Mouse (Mus musculus): ENCODE measurements at regions not wholly inside any gene's neighbourhood (a gene's known extent, or its start where the extent isn't known, plus 50 kb on each side); places are given as distances from the start of the nearest gene placed in this dataset.

DNA sequence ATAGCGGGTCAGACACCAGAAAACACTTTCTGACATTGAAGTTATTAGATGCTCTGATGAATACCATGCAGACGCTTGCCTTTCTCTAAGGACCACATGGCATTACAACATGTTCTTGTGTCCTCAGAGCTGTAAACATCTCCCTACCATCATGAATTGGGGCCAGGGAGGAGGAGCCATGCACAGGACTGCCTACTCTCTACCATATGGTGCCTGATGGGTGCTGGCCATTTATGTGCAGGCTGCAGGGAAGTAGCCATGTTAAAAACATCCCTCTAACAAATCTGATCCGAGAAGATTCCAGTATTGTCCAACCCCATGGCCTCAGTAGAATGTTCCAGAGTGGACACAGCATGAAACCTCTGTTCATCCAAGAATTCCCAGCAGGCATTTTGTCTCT is 330.1 kb upstream of the Camk1g start:
- no peak for DNase-seq (ENCODE audit: low spot score)

- peak; percentile 10 for DNase-seq (ENCODE audit: low spot score)
Observed at GRCm38 (mm10) chr1:193698603-193699266, 328.6 kb upstream of the Camk1g start.

- DNase-seq (ENCODE audit: low spot score): no peak
Observed at GRCm38 (mm10) chr1:193697857-193698256, 327.8 kb upstream of the Camk1g start.

DNA sequence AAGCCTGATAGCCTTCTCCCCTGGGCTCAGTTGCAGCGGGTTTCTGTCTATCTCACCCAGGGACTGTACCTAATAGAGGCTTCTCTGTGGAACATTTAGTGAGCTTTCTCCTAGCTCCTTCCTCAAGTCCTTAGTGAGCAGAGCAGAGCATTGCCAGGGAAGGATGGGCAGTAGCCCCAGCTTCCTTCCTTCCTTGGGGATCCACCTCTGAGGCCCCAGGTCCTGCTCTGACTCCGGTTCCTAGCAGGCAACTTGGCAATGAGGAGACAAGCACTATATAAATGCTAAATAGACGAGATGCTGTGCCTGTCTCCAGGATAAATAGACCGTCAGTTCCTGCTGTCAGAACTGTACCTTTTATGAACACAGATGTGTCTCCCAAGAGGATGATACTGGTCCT is 326.9 kb upstream of the Camk1g start:
- no peak for DNase-seq (ENCODE audit: low spot score)

GRCm38 (mm10) chr1:193692991-193693390 is 322.9 kb upstream of the Camk1g start:
- no peak for DNase-seq (ENCODE audit: low spot score)

GRCm38 (mm10) chr1:193689601-193690000 is 319.5 kb upstream of the Camk1g start:
- peak; percentile 13 for DNase-seq (ENCODE audit: low spot score)

DNA sequence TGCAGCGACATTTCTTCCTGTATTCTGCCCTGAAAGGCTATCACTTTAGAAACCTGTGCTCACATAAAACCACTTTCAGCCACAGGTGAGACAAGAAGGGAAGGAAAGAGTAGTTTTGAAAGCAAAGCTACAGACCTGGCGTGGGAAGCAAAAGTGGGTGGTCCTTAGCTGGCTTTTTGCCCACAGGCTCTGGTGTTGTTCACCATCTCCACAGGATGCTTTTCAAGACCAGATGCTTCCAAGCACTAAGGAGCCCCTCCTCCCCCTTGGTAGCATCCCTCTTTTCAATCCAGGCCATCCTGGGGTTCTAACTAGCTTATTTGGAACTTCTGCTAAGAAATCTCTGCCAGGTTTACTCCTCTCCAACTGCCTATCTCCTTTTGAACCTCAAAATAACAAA is 312.8 kb upstream of the Camk1g start:
- no peak for DNase-seq (ENCODE audit: low spot score)

GRCm38 (mm10) chr1:193678448-193678847 is 308.4 kb upstream of the Camk1g start:
- DNase-seq (ENCODE audit: low spot score): no peak

- DNase-seq (ENCODE audit: low spot score): peak; percentile 10
Observed at GRCm38 (mm10) chr1:193673236-193673830, 303.2 kb upstream of the Camk1g start.

DNA sequence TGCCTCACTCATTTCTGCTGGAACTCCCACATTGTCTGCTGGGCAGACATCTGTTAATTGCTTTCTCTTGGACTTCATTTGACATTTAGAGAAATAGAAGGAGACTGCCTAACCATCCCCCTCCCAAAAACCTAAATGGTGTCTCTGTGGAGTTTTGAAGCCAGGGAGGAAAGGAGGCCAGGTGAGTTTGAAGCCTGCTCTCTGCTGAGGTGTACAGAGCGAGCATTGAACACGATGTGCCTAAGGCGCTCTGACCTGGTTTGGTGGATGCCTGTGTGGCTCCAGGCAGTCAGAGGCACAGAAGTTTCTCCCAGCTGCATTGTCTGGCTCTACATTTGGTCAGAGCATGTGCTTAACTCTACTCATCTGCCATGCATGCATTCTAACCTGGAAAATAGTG is 302.6 kb upstream of the Camk1g start:
- DNase-seq (ENCODE audit: low spot score): no peak

DNA sequence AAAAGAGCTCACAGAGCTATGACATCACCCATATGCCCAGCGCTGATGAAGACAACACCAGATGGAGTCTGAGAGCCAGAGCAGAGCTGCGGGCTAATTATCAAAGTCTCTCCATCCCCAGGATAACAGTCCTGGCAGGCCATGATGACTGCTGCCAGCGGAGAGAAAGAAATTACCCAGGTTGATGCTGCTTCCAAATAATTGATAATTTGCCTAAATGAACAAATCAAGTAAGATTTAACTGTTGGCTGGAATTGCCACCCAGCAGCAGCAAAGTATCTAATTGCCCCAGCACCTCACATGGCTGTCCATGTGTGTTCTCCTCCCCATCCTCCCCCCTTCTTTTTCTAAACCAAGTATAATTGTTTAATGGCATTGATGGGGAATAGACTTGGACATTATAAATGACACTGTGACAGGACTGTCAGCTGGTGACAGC is 301.7 kb upstream of the Camk1g start:
- DNase-seq (ENCODE audit: low spot score): no peak

- DNase-seq (ENCODE audit: low spot score): no peak
Observed at GRCm38 (mm10) chr1:193671046-193671445, 300.9 kb upstream of the Camk1g start.

DNA sequence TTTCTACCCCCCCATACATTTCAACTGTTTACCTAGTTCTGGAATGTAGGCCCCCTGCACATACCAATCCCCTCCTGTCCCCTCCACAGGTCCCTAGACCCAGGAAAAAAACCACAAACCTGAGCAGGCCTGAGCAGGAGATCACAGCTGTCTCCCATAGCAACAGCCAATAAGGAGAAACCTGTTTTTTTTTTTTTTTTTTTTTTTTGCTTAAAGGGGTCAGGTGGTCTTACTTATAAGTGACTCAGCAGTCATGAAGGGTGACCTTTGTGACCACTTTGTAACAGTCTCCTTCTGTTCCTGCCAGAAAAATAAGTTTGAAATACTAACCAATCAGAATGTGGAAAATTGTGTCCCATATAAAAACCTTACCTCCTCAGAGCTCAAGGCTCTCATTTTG is 299.9 kb upstream of the Camk1g start:
- DNase-seq (ENCODE audit: low spot score): no peak

- DNase-seq (ENCODE audit: low spot score): no peak
Observed at GRCm38 (mm10) chr1:193668841-193669240, 298.7 kb upstream of the Camk1g start.

GRCm38 (mm10) chr1:193665854-193666253 is 295.8 kb upstream of the Camk1g start:
- DNase-seq (ENCODE audit: low spot score): no peak

GRCm38 (mm10) chr1:193664569-193664968 is 294.5 kb upstream of the Camk1g start:
- DNase-seq (ENCODE audit: low spot score): no peak

- DNase-seq (ENCODE audit: low spot score): no peak
Observed at GRCm38 (mm10) chr1:193663587-193663986, 293.5 kb upstream of the Camk1g start.

DNA sequence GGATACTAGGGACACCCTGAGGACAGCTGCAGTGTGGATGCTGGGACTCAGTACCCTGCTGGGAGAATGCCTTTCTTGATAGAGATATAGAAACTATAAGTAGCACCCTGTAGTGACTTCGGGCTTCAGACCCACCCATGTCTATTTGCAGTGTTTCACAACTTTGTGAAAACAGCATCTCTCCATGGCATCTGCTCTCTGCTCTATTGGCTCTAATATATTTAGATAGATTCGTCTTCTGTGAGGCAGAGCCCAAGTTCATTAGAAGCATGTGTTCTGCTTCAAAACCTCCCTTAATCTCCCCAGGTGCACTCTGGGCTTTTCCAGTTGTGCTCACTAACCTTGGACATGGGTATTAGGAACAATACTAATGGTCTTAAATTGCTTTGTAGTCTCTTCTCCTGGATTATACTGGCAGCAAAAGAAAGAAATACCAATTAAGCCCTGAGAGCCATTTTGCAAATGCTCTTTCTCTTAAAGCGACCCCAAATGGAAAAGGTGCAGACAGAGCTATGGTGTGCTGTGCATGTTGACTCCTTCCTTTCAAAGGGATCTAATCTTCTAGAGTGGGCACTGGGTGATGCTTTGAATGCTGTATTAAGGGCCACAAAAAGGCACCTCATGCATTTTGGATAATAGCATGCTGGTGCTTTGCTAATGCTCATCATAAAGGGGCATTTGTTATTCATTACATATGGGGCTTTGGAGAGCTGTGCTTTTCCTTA is 292.2 kb upstream of the Camk1g start:
- DNase-seq (ENCODE audit: low spot score): no peak

DNA sequence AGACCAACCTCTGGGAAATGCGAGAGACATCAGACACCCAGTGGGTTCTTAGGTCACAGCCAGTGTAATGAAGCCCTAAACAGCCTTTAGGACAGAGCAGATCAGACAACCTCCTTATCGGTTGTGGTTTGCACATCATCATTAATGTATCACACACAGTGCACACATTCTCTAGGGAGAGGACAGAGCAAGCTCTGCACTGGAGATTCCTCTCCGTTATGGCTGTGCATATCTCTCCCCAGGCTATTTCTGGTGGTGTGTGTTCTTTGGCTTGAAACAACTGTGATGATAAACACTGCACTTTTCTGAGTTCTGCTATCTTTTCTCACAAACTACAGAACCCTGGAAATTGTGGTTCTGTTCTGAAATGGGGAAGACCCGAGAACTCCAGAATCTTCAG is 291.3 kb upstream of the Camk1g start:
- DNase-seq (ENCODE audit: low spot score): no peak

GRCm38 (mm10) chr1:193655076-193655677 is 285.1 kb upstream of the Camk1g start:
- no peak for DNase-seq (ENCODE audit: low spot score)

DNA sequence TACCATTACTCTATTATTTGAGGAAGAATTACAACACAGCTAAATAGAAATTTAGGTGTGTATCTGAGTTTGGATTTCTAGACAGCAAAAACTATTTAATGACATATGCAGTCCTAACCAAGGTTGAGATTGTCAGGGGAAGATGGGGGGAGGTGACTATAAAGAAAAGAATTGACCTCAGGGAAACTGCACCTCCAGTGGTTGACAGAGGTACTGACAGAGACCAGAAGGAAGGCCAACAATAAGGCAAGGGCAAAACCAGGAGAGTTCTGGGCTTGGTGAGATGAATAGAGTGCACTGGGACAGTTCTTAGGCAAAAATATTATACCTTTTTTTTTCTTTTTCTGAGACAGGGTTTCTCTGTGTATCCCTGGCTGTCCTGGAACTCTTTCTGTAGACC is 280.2 kb upstream of the Camk1g start:
- no peak for DNase-seq (ENCODE audit: low spot score)

GRCm38 (mm10) chr1:193649400-193649799 is 279.3 kb upstream of the Camk1g start:
- DNase-seq (ENCODE audit: low spot score): no peak
